Mouse (Mus musculus): ENCODE data around the gene Trmt11. TPM values are rescaled to one million over a fixed set of nuclear protein-coding genes. Genes with fewer than 3 reads are reported as not detected.
"Not testable (repeated sequence)": the region's sequence is repeated elsewhere in the genome, so short reads cannot be mapped to it uniquely, and the experiment has no call there.

The Trmt11 gene
- 10 to 100 TPM; 11.1 to 12.4 TPM for total RNA-seq (2021)

DNA sequence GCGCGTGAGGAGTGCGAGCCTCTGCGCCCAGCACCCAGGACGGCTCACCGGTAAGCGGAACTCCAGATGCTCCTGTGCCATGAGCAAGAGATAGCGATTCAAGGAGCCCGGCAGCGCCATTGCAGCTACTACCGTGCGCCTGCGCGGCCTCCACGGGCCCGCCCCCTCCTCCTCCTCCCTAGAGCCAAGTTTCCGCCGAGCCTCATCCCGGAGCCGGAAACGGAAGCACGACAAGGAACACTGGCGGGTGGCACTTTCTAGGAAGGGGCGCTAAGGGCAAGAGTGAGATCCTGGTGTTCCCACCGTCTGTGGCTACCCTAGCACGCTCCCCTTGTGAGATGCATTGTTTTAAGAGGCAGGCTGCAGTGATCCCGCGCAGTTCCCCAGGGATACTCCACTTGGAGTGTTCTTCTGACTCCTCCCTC, at the start of gene Trmt11:
Gene Trmt11 (minus strand): TSS at position 208 of the 425 bp plus-strand sequence.
- intact Hi-C loops (cut with DNase I), result no loop called here
- DNase-seq, result peak; percentile 91

GRCm38 (mm10) chr10:30647681-30648080, 47.1 kb upstream of the Trmt11 start:
- intact Hi-C loops (cut with DNase I), result no loop called here
- DNase-seq, result no peak

- intact Hi-C loops (cut with DNase I), result no loop called here
- DNase-seq, result no peak
These were observed 37.7 kb upstream of the Trmt11 start for GRCm38 (mm10) chr10:30638216-30638615.

DNA sequence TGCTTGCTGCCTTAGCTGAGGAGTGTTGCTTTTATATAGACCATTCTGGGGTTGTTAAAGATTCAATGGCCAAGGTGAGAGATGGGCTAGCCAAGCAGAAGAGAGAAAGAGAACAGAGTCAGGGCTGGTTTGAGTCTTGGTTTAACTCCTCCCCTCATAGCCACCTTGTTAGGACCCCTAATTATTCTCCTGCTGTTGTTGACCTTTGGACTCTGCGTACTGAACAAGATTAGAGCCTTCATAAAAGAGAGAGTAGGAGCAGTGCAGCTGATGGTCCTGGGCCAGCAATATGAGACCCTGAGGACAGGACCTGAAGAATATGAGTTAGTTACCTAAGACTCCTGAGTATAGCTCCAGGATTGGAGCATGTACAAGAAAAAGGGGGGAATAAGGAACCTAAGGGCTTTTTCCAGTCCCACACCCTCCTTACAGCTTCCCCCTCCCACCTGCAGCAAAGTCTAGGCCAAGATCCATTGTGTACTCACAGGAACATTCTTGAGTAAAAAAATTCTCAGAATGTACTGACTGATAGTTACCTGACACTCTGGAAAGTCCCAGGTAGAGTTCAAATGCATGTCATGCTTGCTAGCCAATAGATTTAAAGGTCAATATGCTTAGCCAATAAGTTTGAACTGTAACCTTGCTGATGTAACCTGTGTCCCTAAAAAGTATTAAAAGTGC, 36.1 kb upstream of the Trmt11 start:
- intact Hi-C loops (cut with DNase I), result not testable (repeated sequence)

GRCm38 (mm10) chr10:30632718-30633117, 32.2 kb upstream of the Trmt11 start:
- intact Hi-C loops (cut with DNase I), result no loop called here
- DNase-seq, result no peak

More for the DNA sequence above, 36.1 kb upstream of the Trmt11 start:
- not testable (repeated sequence) for DNase-seq

DNA sequence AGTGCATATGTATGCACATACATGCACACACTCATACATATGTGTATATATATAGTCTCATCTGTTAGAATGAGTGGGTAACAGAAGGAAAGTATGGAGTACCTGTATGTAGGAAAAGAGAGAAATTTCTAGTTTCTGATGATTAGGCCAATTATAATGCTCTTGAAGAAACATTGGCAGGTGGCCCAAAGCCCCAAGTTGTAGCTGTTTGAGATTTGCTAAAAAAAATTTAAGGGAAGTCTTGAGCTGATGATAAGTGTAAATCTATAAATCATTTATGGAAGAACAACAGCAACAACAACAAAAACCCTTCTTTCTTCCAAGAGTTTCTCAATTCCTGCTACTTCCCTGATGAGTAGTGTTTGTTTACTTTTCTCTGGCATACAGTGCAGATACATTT, 29.4 kb upstream of the Trmt11 start:
- no peak for DNase-seq
- intact Hi-C loops (cut with DNase I), result loop anchor here (10.0 kb wide), 1 partner anchor 175 kb away; the partner anchor contains the start of gene Ncoa7

DNA sequence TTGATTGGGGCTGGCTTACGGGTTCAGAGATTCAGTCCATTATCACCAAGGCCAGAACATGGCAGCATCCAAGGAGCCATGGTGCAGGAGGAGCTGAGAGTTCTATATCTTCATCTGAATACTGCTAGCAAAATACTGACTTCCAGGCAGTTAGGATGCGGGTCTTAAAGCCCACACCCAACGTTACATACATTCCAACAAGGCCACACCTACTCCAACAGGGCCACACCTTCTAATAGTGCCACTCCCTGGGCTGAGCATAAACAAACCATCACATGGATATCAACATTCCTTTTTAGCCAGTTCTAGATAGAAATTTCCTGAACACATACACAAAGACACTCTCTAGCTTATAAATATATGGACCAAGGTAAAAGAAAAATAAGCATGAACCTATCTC, 29.0 kb upstream of the Trmt11 start, which contains the start of gene Hint3:
Gene Hint3 (minus strand): TSS at position 120 of the 400 bp plus-strand sequence.
- no peak for DNase-seq
- intact Hi-C loops (cut with DNase I), result loop anchor here (10.0 kb wide), 1 partner anchor 175 kb away; the partner anchor contains the start of gene Ncoa7

DNA sequence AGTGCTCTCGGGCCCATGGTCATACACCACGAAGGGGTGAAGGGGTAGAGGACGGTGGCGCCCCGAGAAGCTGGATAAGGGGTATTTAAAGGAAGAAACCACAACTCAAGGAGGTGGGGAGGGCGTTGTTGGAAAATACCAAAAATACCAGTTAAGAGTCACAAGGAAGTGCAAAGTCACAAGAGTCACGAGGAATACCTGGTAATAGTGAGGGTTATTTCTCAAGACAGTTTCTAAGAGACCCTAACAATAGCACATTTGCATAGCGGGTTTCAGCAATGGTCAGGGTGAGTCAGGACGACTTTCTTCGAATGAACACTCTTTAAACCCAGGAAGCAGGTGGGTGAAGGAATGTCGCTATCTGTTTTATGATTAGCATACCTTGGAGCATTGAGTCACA, 27.9 kb upstream of the Trmt11 start:
- intact Hi-C loops (cut with DNase I), result loop anchor here (10.0 kb wide), 1 partner anchor 176 kb away; the partner anchor contains the start of gene Ncoa7
- not testable (repeated sequence) for DNase-seq

DNA sequence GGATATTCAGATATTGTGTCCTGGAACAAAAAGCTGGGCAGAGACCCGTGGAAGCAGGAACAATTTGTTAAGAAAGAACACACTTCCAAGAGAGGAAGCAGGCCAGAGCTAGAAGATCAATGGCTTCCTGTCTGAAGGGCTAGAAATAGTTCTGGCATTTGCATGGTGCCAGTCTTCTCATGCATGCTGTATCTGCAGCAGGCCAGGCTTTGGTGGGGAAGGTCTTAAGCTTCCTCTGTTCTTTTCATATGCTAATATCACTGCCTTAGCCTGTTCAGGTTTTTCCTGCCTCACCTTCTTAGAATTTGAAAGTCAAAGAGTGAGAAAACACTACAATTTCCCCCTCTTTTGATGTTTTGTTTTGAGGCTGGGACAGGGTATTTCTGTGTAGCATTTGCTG, 27.0 kb upstream of the Trmt11 start:
- no peak for DNase-seq
- intact Hi-C loops (cut with DNase I), result loop anchor here (10.0 kb wide), 1 partner anchor 177 kb away; the partner anchor contains the start of gene Ncoa7

DNA sequence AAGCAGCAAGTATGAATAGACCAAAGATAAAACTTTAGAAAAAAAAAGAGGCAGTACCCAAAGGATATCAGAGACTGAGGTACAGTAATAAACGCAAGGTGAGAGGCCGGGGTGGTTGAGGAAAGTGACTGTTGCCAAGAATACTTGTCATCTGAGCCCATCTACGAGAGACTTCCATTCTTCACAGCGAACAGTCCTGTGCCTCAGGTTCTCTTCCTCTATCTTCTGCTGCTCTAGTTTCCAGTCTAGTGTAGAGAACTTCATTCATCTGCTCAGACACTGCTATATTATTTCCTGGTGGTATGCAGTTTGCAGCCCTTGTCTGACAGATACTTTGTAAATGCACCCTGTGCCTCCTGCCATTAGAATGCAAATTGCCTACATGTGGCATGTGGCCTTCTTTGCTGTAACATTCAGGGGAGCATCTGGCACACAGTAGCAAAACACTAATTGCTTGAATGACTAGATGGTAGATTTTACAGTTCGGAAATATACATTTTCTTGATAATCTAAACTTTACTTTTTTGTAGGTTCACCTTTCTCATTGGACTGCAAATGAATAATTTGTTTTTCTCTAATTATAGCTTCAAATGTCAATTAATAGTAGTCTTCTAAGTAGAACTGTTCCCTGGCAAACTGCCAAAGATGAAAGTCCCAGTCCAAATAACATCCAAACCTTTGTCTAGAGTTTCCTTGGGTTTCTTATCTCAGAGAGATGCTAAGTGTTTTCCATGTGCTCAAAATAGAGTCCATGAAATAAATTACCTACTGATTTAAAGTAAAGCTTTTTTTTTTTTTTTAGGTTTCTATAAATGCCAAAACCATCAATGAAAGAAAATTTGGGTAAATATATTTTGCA, 23.8 kb upstream of the Trmt11 start:
- intact Hi-C loops (cut with DNase I), result loop anchor here (10.0 kb wide), 1 partner anchor 180 kb away; the partner anchor contains the start of gene Ncoa7
- DNase-seq, result no peak

DNA sequence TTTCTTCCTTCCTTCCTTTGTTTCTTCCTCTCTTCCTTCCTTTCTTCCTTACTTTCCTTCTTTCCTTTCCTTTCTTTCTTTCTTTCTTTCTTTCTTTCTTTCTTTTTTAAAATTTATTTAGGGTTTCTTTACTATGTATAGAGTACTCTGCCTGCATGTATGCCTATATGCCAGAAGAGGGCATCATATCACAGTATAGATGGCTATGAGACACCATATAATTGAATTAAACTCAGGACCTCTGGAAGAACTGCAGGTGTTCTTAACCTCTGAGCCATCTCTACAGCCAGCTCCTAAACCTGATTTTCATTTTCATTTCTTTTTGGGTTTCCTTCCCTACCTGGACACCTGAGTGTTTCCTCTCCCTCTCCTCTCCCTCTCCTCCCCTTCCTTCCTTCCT, 22.4 kb upstream of the Trmt11 start:
- intact Hi-C loops (cut with DNase I), result loop anchor here (10.0 kb wide), 1 partner anchor 182 kb away; the partner anchor contains the start of gene Ncoa7
- no peak for DNase-seq

- DNase-seq, result no peak
- intact Hi-C loops (cut with DNase I), result no loop called here
These were observed 18.3 kb upstream of the Trmt11 start for GRCm38 (mm10) chr10:30618918-30619210.

DNA sequence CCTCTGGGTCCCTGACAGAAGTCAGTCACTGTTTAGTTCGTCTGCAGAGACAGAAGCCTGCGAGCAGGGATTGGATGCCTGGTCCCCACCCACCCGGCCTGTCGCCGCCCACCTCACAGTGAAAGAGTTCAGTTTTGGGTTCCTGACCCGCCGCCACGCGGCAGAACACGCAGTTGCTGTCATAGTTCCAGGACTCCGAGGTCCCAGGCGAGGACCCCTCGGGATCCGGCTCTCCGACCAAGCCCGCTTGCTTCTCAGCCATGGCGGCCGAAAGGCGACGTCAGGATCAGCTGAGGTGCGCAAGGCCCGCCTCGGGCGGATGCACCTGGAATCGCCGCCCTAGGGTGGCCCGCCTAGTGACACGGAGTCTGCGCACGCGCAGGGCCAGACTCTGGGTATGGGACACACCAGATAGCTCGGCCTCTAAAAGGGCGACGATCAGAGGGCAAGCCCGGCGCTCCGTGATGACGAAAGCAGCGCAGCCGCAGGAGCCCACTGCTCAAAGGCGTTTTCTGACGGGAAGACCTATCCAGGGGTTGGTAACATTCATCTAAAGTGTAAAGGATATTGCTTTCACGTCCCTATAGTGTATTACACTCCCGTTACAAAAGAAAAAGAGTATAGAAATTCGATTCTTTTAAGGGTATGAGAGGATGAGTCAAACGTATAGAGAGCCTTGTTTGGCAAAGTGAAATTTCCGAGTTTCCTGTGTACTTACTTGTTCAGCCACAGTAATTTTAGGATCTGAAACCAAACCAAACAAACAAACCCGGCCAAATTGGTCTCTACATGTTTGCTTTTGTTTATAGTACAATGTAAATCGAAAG, 17.8 kb upstream of the Trmt11 start:
- intact Hi-C loops (cut with DNase I), result no loop called here
- peak; percentile 98 for DNase-seq

DNA sequence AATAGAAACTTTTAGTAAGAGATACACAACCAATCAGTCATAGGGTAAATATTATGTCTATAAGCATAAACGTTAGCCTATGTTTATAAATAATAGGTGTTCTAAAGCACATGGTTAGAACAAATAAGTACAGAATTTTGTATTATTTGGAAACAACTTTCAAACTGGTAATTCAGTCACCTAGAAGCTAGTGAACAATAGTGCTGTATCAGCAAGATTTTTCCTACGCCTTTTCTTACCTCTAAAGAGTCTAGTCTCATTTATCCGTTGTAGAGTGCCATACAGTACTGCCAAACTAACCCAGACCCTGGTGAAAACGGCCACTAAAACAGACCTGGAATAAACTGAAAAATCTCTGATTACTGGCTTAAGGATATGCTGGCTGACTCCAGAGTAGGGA, 12.5 kb upstream of the Trmt11 start:
- intact Hi-C loops (cut with DNase I), result no loop called here
- no peak for DNase-seq

GRCm38 (mm10) chr10:30609614-30610013, 9.1 kb upstream of the Trmt11 start:
- DNase-seq, result no peak
- intact Hi-C loops (cut with DNase I), result no loop called here

- intact Hi-C loops (cut with DNase I), result no loop called here
- DNase-seq, result no peak
These were observed 7.6 kb upstream of the Trmt11 start for GRCm38 (mm10) chr10:30608109-30608508.

DNA sequence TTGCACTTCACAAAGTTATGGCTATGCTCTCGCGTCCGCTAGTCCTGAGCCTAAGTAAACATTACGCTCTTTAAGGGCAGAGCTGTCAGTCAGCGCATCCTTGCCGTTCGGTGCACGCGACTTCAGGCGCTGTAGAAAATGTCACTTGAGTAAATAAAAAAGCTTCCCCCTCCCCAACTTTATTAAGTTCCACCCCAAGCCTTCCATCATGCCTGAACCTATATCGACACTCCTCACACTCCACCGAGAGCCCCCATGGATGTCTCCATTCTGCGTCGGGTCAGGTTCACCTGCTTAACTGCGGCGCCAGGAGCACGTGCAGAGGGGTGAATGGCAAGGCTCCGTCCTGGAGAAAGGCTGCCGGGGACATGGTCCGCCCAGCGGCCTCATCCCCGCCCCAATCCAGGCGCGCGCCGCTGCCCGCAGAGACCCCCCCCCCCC, 435 bp downstream of the Trmt11 start:
- DNase-seq, result no peak

DNA sequence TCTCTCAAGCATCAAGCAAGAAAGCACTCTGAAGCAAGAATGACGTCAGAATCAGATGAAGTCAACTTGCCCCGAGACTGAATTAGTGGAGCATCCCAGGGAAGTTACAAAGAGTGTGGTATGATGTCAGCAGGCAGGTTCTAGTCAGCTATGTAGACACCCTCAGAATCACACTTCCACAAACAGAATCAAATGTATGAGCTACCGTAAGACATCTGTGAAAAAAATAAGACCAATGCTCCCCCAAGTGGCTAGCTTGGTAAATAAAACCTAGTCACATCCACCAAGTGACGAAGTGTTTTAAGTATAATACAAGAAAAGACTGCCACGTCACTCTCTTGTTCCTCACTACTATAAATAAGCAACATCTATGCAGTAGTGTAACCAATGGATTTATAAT, 13.5 kb downstream of the Trmt11 start:
- no peak for DNase-seq
- intact Hi-C loops (cut with DNase I), result loop anchor here (5.0 to 10.0 kb wide), 2 partner anchors 785 to 1052 kb away; partner anchors contain the start of gene Rspo3

More for the DNA sequence above, 435 bp downstream of the Trmt11 start:
- intact Hi-C loops (cut with DNase I), result no loop called here

GRCm38 (mm10) chr10:30585691-30586090, 14.9 kb downstream of the Trmt11 start:
- intact Hi-C loops (cut with DNase I), result loop anchor here (5.0 to 10.0 kb wide), 2 partner anchors 783 to 1051 kb away; partner anchors contain the start of gene Rspo3

GRCm38 (mm10) chr10:30577670-30578280, 22.8 kb downstream of the Trmt11 start:
- no peak for DNase-seq
- intact Hi-C loops (cut with DNase I), result no loop called here

More at GRCm38 (mm10) chr10:30585691-30586090, 14.9 kb downstream of the Trmt11 start:
- DNase-seq, result no peak

Measured in left cerebral cortex, postnatal 4 days (tissue).